Mouse (Mus musculus) brain, embryonic 14.5 days (tissue): Measurements from ENCODE around the gene Tspan5.
A peak's percentile ranks its signal among the peaks of the same experiment; 100 is the strongest.

ENCODE experiments used
- CTCF ChIP-seq: fragments of 200-500 bp; IDR thresholded peaks from 2 replicates; pipeline ENCODE4 v1.5.1; 2012; ENCODE audit warnings: inconsistent platforms, mild to moderate bottlenecking, moderate library complexity, borderline replicate concordance; ENCODE audit not compliant: insufficient read depth, insufficient read length; ENCODE audit errors: extremely low read depth
- POLR2A ChIP-seq: fragments of 200-500 bp; IDR thresholded peaks from 2 replicates; pipeline ENCODE4 v1.6.1; 2012; ENCODE audit warnings: mild to moderate bottlenecking, inconsistent platforms, borderline replicate concordance; ENCODE audit not compliant: poor library complexity, insufficient read depth, insufficient read length, severe bottlenecking; ENCODE audit errors: extremely low read depth

DNA sequence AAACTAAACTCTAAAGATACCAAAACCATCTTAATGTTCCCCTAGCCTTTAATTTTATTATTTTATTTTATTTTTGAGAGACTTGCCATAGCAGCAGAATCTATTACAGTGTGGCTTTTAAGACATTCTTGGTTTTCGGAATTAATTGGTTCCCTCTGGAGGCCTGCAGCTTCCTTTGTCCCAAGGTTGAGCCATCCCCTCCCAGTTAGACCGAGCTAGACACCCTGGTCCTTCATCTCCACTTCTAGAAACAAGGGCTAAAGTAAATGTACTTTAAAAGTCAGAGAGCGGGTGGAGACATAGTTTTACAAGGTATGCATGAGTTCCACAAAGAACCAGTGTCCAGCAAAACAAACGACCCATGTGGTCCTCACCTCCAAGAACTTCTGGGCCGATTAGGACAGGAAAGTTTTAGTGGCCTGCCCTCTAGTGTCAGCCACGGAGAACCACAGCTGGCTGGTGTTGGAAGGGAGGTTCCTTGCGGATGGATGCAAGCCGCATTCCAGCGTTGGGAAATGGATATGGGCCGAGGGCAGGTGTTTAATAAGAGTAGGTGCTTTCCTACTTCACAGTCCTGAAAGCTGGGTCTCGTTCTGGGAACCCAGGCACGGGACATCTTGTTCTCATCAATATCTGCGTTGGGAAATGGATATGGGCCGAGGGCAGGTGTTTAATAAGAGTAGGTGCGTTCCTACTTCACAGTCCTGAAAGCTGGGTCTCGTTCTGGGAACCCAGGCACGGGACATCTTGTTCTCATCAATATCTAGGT is 164.3 kb downstream of the Tspan5 start:
- no peak for TF ChIP-seq POLR2A
- peak; percentile 93 for TF ChIP-seq CTCF
